Mouse (Mus musculus): Measurements from ENCODE around the gene Cyp39a1. TPM values are rescaled to one million over a fixed set of nuclear protein-coding genes. Genes with fewer than 3 reads are reported as not detected.

The Cyp39a1 gene
- polyA plus RNA-seq, 1 experiment from 2014 or later = 21.8 TPM

- Histone ChIP-seq H3K9me3 (no peaks in the 10 kb centered on the region), H3K36me3 (no peaks in the 10 kb centered on the region), H3K9ac (replicated peaks) (no peak overlapping the region), H3K4me2 (replicated peaks) (no peak overlapping the region), H3K27ac (replicated peaks) (no peak overlapping the region), H3K4me1 (no peaks in the 10 kb centered on the region), H3K4me3 (no peak overlapping the region), H3K27me3 (no peaks in the 10 kb centered on the region)
- ATAC-seq (replicated peaks) = no peak
- WGBS = 83% methylated on average over 4 of the region's 4 CpGs
These were observed 67.0 kb downstream of the Cyp39a1 start for GRCm38 (mm10) chr17:43734252-43734651.

GRCm38 (mm10) chr17:43743933-43744332, 76.7 kb downstream of the Cyp39a1 start:
- H3K9me3 ChIP-seq = 0 out of 2 replicates have a peak, but pooled peaks cover 8% of the 10 kb centered on the region
- 92% methylated on average over 5 of the region's 5 CpGs for WGBS
- no peaks in the 10 kb centered on the region for H3K36me3 ChIP-seq
- H3K4me2 ChIP-seq (replicated peaks) = no peak overlapping the region
- no peaks in the 10 kb centered on the region for H3K4me1 ChIP-seq
- ATAC-seq (replicated peaks) = no peak
- no peak overlapping the region for H3K27ac ChIP-seq (replicated peaks)
- no peaks in the 10 kb centered on the region for H3K27me3 ChIP-seq
- no peak overlapping the region for H3K9ac ChIP-seq (replicated peaks)
- no peak overlapping the region for H3K4me3 ChIP-seq

- H3K4me1 ChIP-seq = no peaks in the 10 kb centered on the region
- no peak overlapping the region for H3K27ac ChIP-seq (replicated peaks)
- H3K9me3 ChIP-seq = 0 out of 2 replicates have a peak, but pooled peaks cover 8% of the 10 kb centered on the region
- no peaks in the 10 kb centered on the region for H3K27me3 ChIP-seq
- H3K9ac ChIP-seq (replicated peaks) = no peak overlapping the region
- H3K36me3 ChIP-seq = no peaks in the 10 kb centered on the region
- 77% methylated on average over 4 of the region's 4 CpGs for WGBS
- H3K4me2 ChIP-seq (replicated peaks) = no peak overlapping the region
- ATAC-seq (replicated peaks) = no peak
- no peak overlapping the region for H3K4me3 ChIP-seq
These were observed 77.2 kb downstream of the Cyp39a1 start for GRCm38 (mm10) chr17:43744425-43744824.

- Histone ChIP-seq H3K9ac (replicated peaks) (no peak overlapping the region), H3K9me3 (no peaks in the 10 kb centered on the region), H3K36me3 (no peaks in the 10 kb centered on the region), H3K27ac (replicated peaks) (no peak overlapping the region), H3K4me2 (replicated peaks) (no peak overlapping the region), H3K4me1 (no peaks in the 10 kb centered on the region), H3K4me3 (no peak overlapping the region), H3K27me3 (no peaks in the 10 kb centered on the region)
- ATAC-seq (replicated peaks) = no peak
- WGBS = 94% methylated on average over 6 of the region's 6 CpGs
These were observed 83.9 kb downstream of the Cyp39a1 start for GRCm38 (mm10) chr17:43751146-43751545.

- Histone ChIP-seq H3K27ac (replicated peaks) (no peak overlapping the region), H3K9me3 (no peaks in the 10 kb centered on the region), H3K4me1 (no peaks in the 10 kb centered on the region), H3K4me2 (replicated peaks) (no peak overlapping the region), H3K27me3 (no peaks in the 10 kb centered on the region), H3K4me3 (no peak overlapping the region), H3K9ac (replicated peaks) (no peak overlapping the region), H3K36me3 (no peaks in the 10 kb centered on the region)
- WGBS = 50% methylated on average over 1 of the region's 1 CpGs
- ATAC-seq (replicated peaks) = no peak
These were observed 85.6 kb downstream of the Cyp39a1 start for GRCm38 (mm10) chr17:43752811-43753210.

GRCm38 (mm10) chr17:43754687-43755086, 87.5 kb downstream of the Cyp39a1 start:
- no peaks in the 10 kb centered on the region for H3K36me3 ChIP-seq
- no peaks in the 10 kb centered on the region for H3K27me3 ChIP-seq
- WGBS = 88% methylated on average over 5 of the region's 5 CpGs
- H3K4me2 ChIP-seq (replicated peaks) = no peak overlapping the region
- no peaks in the 10 kb centered on the region for H3K4me1 ChIP-seq
- H3K9me3 ChIP-seq = no peaks in the 10 kb centered on the region
- H3K27ac ChIP-seq (replicated peaks) = no peak overlapping the region
- no peak for ATAC-seq (replicated peaks)
- H3K4me3 ChIP-seq = no peak overlapping the region
- H3K9ac ChIP-seq (replicated peaks) = no peak overlapping the region

- no peaks in the 10 kb centered on the region for H3K9me3 ChIP-seq
- no peaks in the 10 kb centered on the region for H3K36me3 ChIP-seq
- no peak overlapping the region for H3K4me2 ChIP-seq (replicated peaks)
- WGBS = 67% methylated on average over 15 of the region's 15 CpGs
- H3K27ac ChIP-seq (replicated peaks) = no peak overlapping the region
- H3K4me3 ChIP-seq = no peak overlapping the region
- no peaks in the 10 kb centered on the region for H3K4me1 ChIP-seq
- H3K27me3 ChIP-seq = no peaks in the 10 kb centered on the region
- no peak for ATAC-seq (replicated peaks)
- H3K9ac ChIP-seq (replicated peaks) = no peak overlapping the region
These were observed 91.5 kb downstream of the Cyp39a1 start for GRCm38 (mm10) chr17:43758607-43759259.

- Histone ChIP-seq H3K9me3 (no peaks in the 10 kb centered on the region), H3K27me3 (no peaks in the 10 kb centered on the region), H3K4me1 (no peaks in the 10 kb centered on the region), H3K4me3 (no peak overlapping the region), H3K9ac (replicated peaks) (no peak overlapping the region), H3K4me2 (replicated peaks) (no peak overlapping the region), H3K36me3 (no peaks in the 10 kb centered on the region), H3K27ac (replicated peaks) (no peak overlapping the region)
- ATAC-seq (replicated peaks) = no peak
- 83% methylated on average over 4 of the region's 4 CpGs for WGBS
These were observed 117.3 kb downstream of the Cyp39a1 start for GRCm38 (mm10) chr17:43784531-43784930.

- H3K4me1 ChIP-seq = no peaks in the 10 kb centered on the region
- no peaks in the 10 kb centered on the region for H3K36me3 ChIP-seq
- no peak overlapping the region for H3K4me3 ChIP-seq
- no peaks in the 10 kb centered on the region for H3K9me3 ChIP-seq
- H3K27me3 ChIP-seq = no peaks in the 10 kb centered on the region
- 92% methylated on average over 5 of the region's 5 CpGs for WGBS
- H3K9ac ChIP-seq (replicated peaks) = no peak overlapping the region
- H3K27ac ChIP-seq (replicated peaks) = no peak overlapping the region
- ATAC-seq (replicated peaks) = no peak
- H3K4me2 ChIP-seq (replicated peaks) = no peak overlapping the region
These were observed 121.0 kb downstream of the Cyp39a1 start for GRCm38 (mm10) chr17:43788222-43788621.

- ATAC-seq (replicated peaks) = no peak
- Histone ChIP-seq H3K9me3 (no peaks in the 10 kb centered on the region), H3K4me1 (no peaks in the 10 kb centered on the region), H3K4me3 (no peak overlapping the region), H3K36me3 (no peaks in the 10 kb centered on the region), H3K27me3 (no peaks in the 10 kb centered on the region), H3K9ac (replicated peaks) (no peak overlapping the region), H3K27ac (replicated peaks) (no peak overlapping the region), H3K4me2 (replicated peaks) (no peak overlapping the region)
These were observed 122.2 kb downstream of the Cyp39a1 start for GRCm38 (mm10) chr17:43789376-43789775.

GRCm38 (mm10) chr17:43791751-43792150, 124.5 kb downstream of the Cyp39a1 start:
- no peak overlapping the region for H3K4me2 ChIP-seq (replicated peaks)
- ATAC-seq (replicated peaks) = no peak
- H3K27ac ChIP-seq (replicated peaks) = no peak overlapping the region
- no peaks in the 10 kb centered on the region for H3K9me3 ChIP-seq
- no peaks in the 10 kb centered on the region for H3K4me1 ChIP-seq
- H3K9ac ChIP-seq (replicated peaks) = no peak overlapping the region
- 96% methylated on average over 3 of the region's 3 CpGs for whole genome bisulfite sequencing
- no peaks in the 10 kb centered on the region for H3K27me3 ChIP-seq
- H3K36me3 ChIP-seq = no peaks in the 10 kb centered on the region
- H3K4me3 ChIP-seq = no peak overlapping the region

- Histone ChIP-seq H3K27ac (replicated peaks) (no peak overlapping the region), H3K9me3 (no peaks in the 10 kb centered on the region), H3K9ac (replicated peaks) (no peak overlapping the region), H3K4me2 (replicated peaks) (no peak overlapping the region), H3K4me1 (no peaks in the 10 kb centered on the region), H3K27me3 (no peaks in the 10 kb centered on the region), H3K36me3 (no peaks in the 10 kb centered on the region), H3K4me3 (no peak overlapping the region)
- whole genome bisulfite sequencing = 69% methylated on average over 1 of the region's 1 CpGs
- no peak for ATAC-seq (replicated peaks)
These were observed 127.6 kb downstream of the Cyp39a1 start for GRCm38 (mm10) chr17:43794731-43795280.
